Mouse (Mus musculus) neural tube, embryonic 15.5 days (tissue): Measurements from ENCODE around the gene Lyrm4. TPM values are rescaled to one million over a fixed set of nuclear protein-coding genes. Genes with fewer than 3 reads are reported as not detected.

ENCODE experiments used
- ATAC-seq: fragments of 200-750 bp; cut with Nextera tagmentation; 2 replicates; pipeline ENCODE4 v1.8.0; 2017; ENCODE audit warnings: mild to moderate bottlenecking, moderate TSS enrichment, moderate library complexity; ENCODE audit not compliant: low FRiP score
- H3K27ac ChIP-seq: fragments of 300-500 bp; sonication (generic); replicated peaks from 2 replicates; pipeline ENCODE4 v1.5.1; 2015; ENCODE audit warnings: mild to moderate bottlenecking, inconsistent platforms
- H3K27me3 ChIP-seq: fragments of 300-500 bp; sonication (generic); replicated peaks from 2 replicates; pipeline ENCODE4 v1.6.1; 2015; ENCODE audit warnings: inconsistent platforms
- H3K36me3 ChIP-seq: fragments of 300-500 bp; sonication (generic); 2 replicates; pipeline ENCODE4 v1.6.1; 2015; ENCODE audit warnings: inconsistent platforms
- H3K4me1 ChIP-seq: fragments of 300-500 bp; sonication (generic); 2 replicates; pipeline ENCODE4 v1.6.1; 2015; ENCODE audit warnings: inconsistent platforms
- H3K4me2 ChIP-seq: fragments of 300-500 bp; sonication (generic); 2 replicates; pipeline ENCODE4 v1.6.1; 2015; ENCODE audit warnings: inconsistent platforms, mild to moderate bottlenecking, moderate library complexity
- H3K4me3 ChIP-seq: fragments of 300-500 bp; sonication (generic); replicated peaks from 2 replicates; pipeline ENCODE4 v1.5.1; 2015; ENCODE audit warnings: mild to moderate bottlenecking, inconsistent platforms
- H3K9ac ChIP-seq: fragments of 300-500 bp; sonication (generic); replicated peaks from 2 replicates; pipeline ENCODE4 v1.6.1; 2015; ENCODE audit warnings: mild to moderate bottlenecking, inconsistent platforms
- H3K9me3 ChIP-seq: fragments of 300-500 bp; sonication (generic); replicated peaks from 2 replicates; pipeline ENCODE4 v1.6.1; 2016; ENCODE audit warnings: inconsistent platforms
- whole genome bisulfite sequencing: fragments of 180-500 bp; shearing (Covaris S2); methylation state at CpG from one replicate; pipeline ENCODE4 v1.1.7; 2015; ENCODE audit warnings: mixed read lengths; 5-methylcytosine and 5-hydroxymethylcytosine counted together
- polyA plus RNA-seq: library from polyadenylated mRNA; unstranded; fragments of >200 nt; fragmentation: Nextera tagmentation; extraction: Ambion mirVana; gene quantifications from 2 replicates; pipeline ENCODE4 v1.2.1, GENCODE M21; 2015

Gene Lyrm4
- polyA plus RNA-seq, 1 experiment from 2014 or later = 41.8 TPM

GRCm38 (mm10) chr13:36088168-36088567, 29.2 kb downstream of the Lyrm4 start:
- Histone ChIP-seq H3K36me3 (peaks cover 9% of the 10 kb centered on the region; the same call in 1 of the 2 replicates), H3K27ac (no peak overlapping the region), H3K9me3 (no peaks in the 10 kb centered on the region), H3K9ac (no peak overlapping the region), H3K27me3 (no peaks in the 10 kb centered on the region), H3K4me1 (peaks cover 5% of the 10 kb centered on the region; the same call in 1 of the 2 replicates), H3K4me2 (no peak overlapping the region), H3K4me3 (no peak overlapping the region)
- WGBS = 85% methylated on average over 4 of the region's 4 CpGs
- no peak for ATAC-seq

GRCm38 (mm10) chr13:36087427-36087826, 29.9 kb downstream of the Lyrm4 start:
- Histone ChIP-seq H3K4me3 (no peak overlapping the region), H3K9me3 (no peaks in the 10 kb centered on the region), H3K4me1 (peaks cover 5% of the 10 kb centered on the region; the same call in 1 of the 2 replicates), H3K27me3 (no peaks in the 10 kb centered on the region), H3K4me2 (no peak overlapping the region), H3K27ac (no peak overlapping the region), H3K9ac (no peak overlapping the region), H3K36me3 (peaks cover 9% of the 10 kb centered on the region; the same call in 1 of the 2 replicates)
- WGBS = 89% methylated on average over 2 of the region's 2 CpGs
- ATAC-seq = no peak

- no peak for ATAC-seq
- Histone ChIP-seq H3K27ac (no peak overlapping the region), H3K9me3 (no peaks in the 10 kb centered on the region), H3K4me2 (no peak overlapping the region), H3K36me3 (peaks cover 9% of the 10 kb centered on the region; the same call in 1 of the 2 replicates), H3K27me3 (no peaks in the 10 kb centered on the region), H3K4me1 (peaks cover 5% of the 10 kb centered on the region; the same call in 1 of the 2 replicates), H3K4me3 (no peak overlapping the region), H3K9ac (no peak overlapping the region)
- WGBS = 92% methylated on average over 5 of the region's 5 CpGs
These were observed 30.5 kb downstream of the Lyrm4 start for GRCm38 (mm10) chr13:36086608-36087391.

- Histone ChIP-seq H3K27ac (no peak overlapping the region), H3K36me3 (peaks cover 2% of the 10 kb centered on the region; the same call in 1 of the 2 replicates), H3K4me3 (no peak overlapping the region), H3K9ac (no peak overlapping the region), H3K9me3 (no peaks in the 10 kb centered on the region), H3K27me3 (no peaks in the 10 kb centered on the region), H3K4me1 (peaks cover 5% of the 10 kb centered on the region; the same call in 1 of the 2 replicates), H3K4me2 (no peak overlapping the region)
- ATAC-seq = no peak
- 50% methylated on average over 3 of the region's 3 CpGs for WGBS
These were observed 31.4 kb downstream of the Lyrm4 start for GRCm38 (mm10) chr13:36085971-36086370.

- no peak overlapping the region for H3K4me2 ChIP-seq
- H3K27ac ChIP-seq = no peak overlapping the region
- no peak for ATAC-seq
- no peaks in the 10 kb centered on the region for H3K27me3 ChIP-seq
- H3K9ac ChIP-seq = no peak overlapping the region
- H3K9me3 ChIP-seq = no peaks in the 10 kb centered on the region
- no peak overlapping the region for H3K4me3 ChIP-seq
- H3K4me1 ChIP-seq = peaks cover 5% of the 10 kb centered on the region; the same call in 1 of the 2 replicates
- 91% methylated on average over 3 of the region's 3 CpGs for WGBS
- no peaks in the 10 kb centered on the region for H3K36me3 ChIP-seq
These were observed 32.6 kb downstream of the Lyrm4 start for GRCm38 (mm10) chr13:36084701-36085100.

- no peak for ATAC-seq
- H3K36me3 ChIP-seq = 0 out of 2 replicates have a peak, but pooled peaks cover 4% of the 10 kb centered on the region
- H3K4me3 ChIP-seq = no peak overlapping the region
- H3K4me1 ChIP-seq = peaks cover 5% of the 10 kb centered on the region; the same call in 1 of the 2 replicates
- no peak overlapping the region for H3K9ac ChIP-seq
- H3K27ac ChIP-seq = no peak overlapping the region
- 94% methylated on average over 3 of the region's 3 CpGs for WGBS
- H3K9me3 ChIP-seq = no peaks in the 10 kb centered on the region
- H3K27me3 ChIP-seq = no peaks in the 10 kb centered on the region
- H3K4me2 ChIP-seq = no peak overlapping the region
These were observed 35.7 kb downstream of the Lyrm4 start for GRCm38 (mm10) chr13:36081591-36081990.

- WGBS = 94% methylated on average over 3 of the region's 3 CpGs
- ATAC-seq = no peak
- Histone ChIP-seq H3K4me2 (no peak overlapping the region), H3K27me3 (no peaks in the 10 kb centered on the region), H3K9me3 (no peaks in the 10 kb centered on the region), H3K4me3 (no peak overlapping the region), H3K36me3 (0 out of 2 replicates have a peak, but pooled peaks cover 4% of the 10 kb centered on the region), H3K27ac (no peak overlapping the region), H3K4me1 (no peaks in the 10 kb centered on the region), H3K9ac (no peak overlapping the region)
These were observed 42.8 kb downstream of the Lyrm4 start for GRCm38 (mm10) chr13:36074484-36074883.

GRCm38 (mm10) chr13:36066676-36067075, 50.6 kb downstream of the Lyrm4 start:
- H3K4me3 ChIP-seq = no peak overlapping the region
- 91% methylated on average over 2 of the region's 2 CpGs for WGBS
- ATAC-seq = no peak
- no peaks in the 10 kb centered on the region for H3K4me1 ChIP-seq
- no peaks in the 10 kb centered on the region for H3K27me3 ChIP-seq
- H3K9me3 ChIP-seq = no peaks in the 10 kb centered on the region
- no peak overlapping the region for H3K27ac ChIP-seq
- H3K9ac ChIP-seq = no peak overlapping the region
- H3K36me3 ChIP-seq = no peaks in the 10 kb centered on the region
- H3K4me2 ChIP-seq = no peak overlapping the region

- no peak overlapping the region for H3K4me2 ChIP-seq
- no peaks in the 10 kb centered on the region for H3K36me3 ChIP-seq
- ATAC-seq = no peak
- no peaks in the 10 kb centered on the region for H3K27me3 ChIP-seq
- H3K9ac ChIP-seq = no peak overlapping the region
- WGBS = 77% methylated on average over 2 of the region's 2 CpGs
- H3K9me3 ChIP-seq = no peaks in the 10 kb centered on the region
- H3K4me1 ChIP-seq = no peaks in the 10 kb centered on the region
- no peak overlapping the region for H3K4me3 ChIP-seq
- no peak overlapping the region for H3K27ac ChIP-seq
These were observed 59.8 kb downstream of the Lyrm4 start for GRCm38 (mm10) chr13:36057489-36057888.

GRCm38 (mm10) chr13:36056925-36057324, 60.4 kb downstream of the Lyrm4 start:
- Histone ChIP-seq H3K9me3 (no peaks in the 10 kb centered on the region), H3K9ac (no peak overlapping the region), H3K4me1 (no peaks in the 10 kb centered on the region), H3K4me2 (no peak overlapping the region), H3K27me3 (no peaks in the 10 kb centered on the region), H3K27ac (no peak overlapping the region), H3K4me3 (no peak overlapping the region), H3K36me3 (no peaks in the 10 kb centered on the region)
- ATAC-seq = no peak
- 88% methylated on average over 4 of the region's 4 CpGs for WGBS

GRCm38 (mm10) chr13:36056509-36056908, 60.8 kb downstream of the Lyrm4 start:
- no peak for ATAC-seq
- H3K36me3 ChIP-seq = no peaks in the 10 kb centered on the region
- H3K4me2 ChIP-seq = no peak overlapping the region
- no peaks in the 10 kb centered on the region for H3K9me3 ChIP-seq
- H3K27me3 ChIP-seq = no peaks in the 10 kb centered on the region
- WGBS = 84% methylated on average over 1 of the region's 1 CpGs
- H3K4me1 ChIP-seq = no peaks in the 10 kb centered on the region
- H3K4me3 ChIP-seq = no peak overlapping the region
- H3K27ac ChIP-seq = no peak overlapping the region
- no peak overlapping the region for H3K9ac ChIP-seq

GRCm38 (mm10) chr13:36035528-36035927, 81.8 kb downstream of the Lyrm4 start:
- WGBS = 91% methylated on average over 4 of the region's 4 CpGs
- H3K4me2 ChIP-seq = no peak overlapping the region
- H3K36me3 ChIP-seq = no peaks in the 10 kb centered on the region
- H3K4me1 ChIP-seq = no peaks in the 10 kb centered on the region
- no peak overlapping the region for H3K27ac ChIP-seq
- H3K9ac ChIP-seq = no peak overlapping the region
- no peaks in the 10 kb centered on the region for H3K27me3 ChIP-seq
- no peak for ATAC-seq
- H3K9me3 ChIP-seq = no peaks in the 10 kb centered on the region
- no peak overlapping the region for H3K4me3 ChIP-seq
